Mouse (Mus musculus): ENCODE measurements around the gene Tprgl.

DNA sequence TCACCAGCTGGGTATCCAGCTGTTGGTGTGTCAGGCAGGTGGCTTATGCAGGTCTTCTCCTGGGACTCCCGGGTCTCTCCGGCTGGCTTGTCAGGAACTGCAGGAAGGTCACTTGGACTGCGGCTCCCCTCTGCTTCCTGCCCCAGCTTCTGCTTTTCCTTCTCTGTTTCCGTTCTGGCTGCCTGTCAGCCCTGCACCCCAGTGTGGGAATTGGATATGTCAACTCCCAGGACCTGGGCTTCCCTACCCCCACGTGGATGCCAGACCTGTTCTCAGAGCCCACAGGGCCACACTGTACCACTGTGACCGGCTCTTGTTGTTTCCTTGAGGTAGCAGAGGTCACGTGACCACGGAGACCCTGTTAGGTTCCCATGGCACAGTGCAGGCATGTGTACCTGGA lies 28.5 kb upstream of the Tprgl start:
- TF ChIP-seq E2F4 (IDR thresholded peaks at IDR 0.05; ENCODE audit: borderline replicate concordance, low read depth, low read length) (no peak), EP300 (IDR thresholded peaks at IDR 0.05; ENCODE audit: low read depth in 1 of 2, low read length in 2 of 2) (no peak), GATA1 (IDR thresholded peaks at IDR 0.05; ENCODE audit: low read depth, low read length) (no peak), USF2 (IDR thresholded peaks at IDR 0.05; ENCODE audit: borderline replicate concordance in 1 of 2, insufficient read depth in 1 of 2, low read depth in 1 of 2, low read length in 2 of 2) (no peak), POLR2A (IDR thresholded peaks at IDR 0.05; ENCODE audit: control insufficient read depth in 1 of 2, insufficient read depth in 1 of 2, low read depth in 1 of 2, low read length in 2 of 2, poor library complexity in 1 of 2) (no peak), CTCF (IDR thresholded peaks at IDR 0.05 in 2 of 3, conservative IDR thresholded peaks at IDR 0.05 in 1 of 3; ENCODE audit: control insufficient read depth in 1 of 3, insufficient read depth in 1 of 3, low read depth in 2 of 3, low read length in 3 of 3, poor library complexity in 1 of 3, severe bottlenecking in 1 of 3) (no peak), ZC3H11A (IDR thresholded peaks at IDR 0.05; ENCODE audit: low read depth, low read length) (no peak), POLR2AphosphoS5 (IDR thresholded peaks at IDR 0.05; ENCODE audit: borderline replicate concordance, low read depth, low read length) (no peak), MAFK (IDR thresholded peaks at IDR 0.05; ENCODE audit: borderline replicate concordance, low read depth, low read length) (no peak), ZMIZ1 (IDR thresholded peaks at IDR 0.05; ENCODE audit: low read depth, low read length) (no peak), CHD1 (IDR thresholded peaks at IDR 0.05; ENCODE audit: low read depth, low read length) (no peak), MAZ (IDR thresholded peaks at IDR 0.05; ENCODE audit: low read depth, low read length) (no peak), HCFC1 (IDR thresholded peaks at IDR 0.05; ENCODE audit: low read depth, low read length) (no peak), CHD2 (IDR thresholded peaks at IDR 0.05; ENCODE audit: low read length) (no peak)
